Mouse (Mus musculus) embryonic fibroblast, embryonic 13.5 days (primary cell): ENCODE data around the gene Mov10.

ENCODE experiments used
- CTCF ChIP-seq: IDR thresholded peaks from 2 replicates; pipeline ENCODE4 v1.5.1; 2011; ENCODE audit warnings: mild to moderate bottlenecking, control low read depth, low read length, moderate library complexity, borderline replicate concordance; ENCODE audit not compliant: insufficient read depth
- POLR2A ChIP-seq: IDR thresholded peaks from 2 replicates; pipeline ENCODE4 v1.6.1; 2011; ENCODE audit warnings: low read depth, mild to moderate bottlenecking, control low read depth, low read length, moderate library complexity

DNA sequence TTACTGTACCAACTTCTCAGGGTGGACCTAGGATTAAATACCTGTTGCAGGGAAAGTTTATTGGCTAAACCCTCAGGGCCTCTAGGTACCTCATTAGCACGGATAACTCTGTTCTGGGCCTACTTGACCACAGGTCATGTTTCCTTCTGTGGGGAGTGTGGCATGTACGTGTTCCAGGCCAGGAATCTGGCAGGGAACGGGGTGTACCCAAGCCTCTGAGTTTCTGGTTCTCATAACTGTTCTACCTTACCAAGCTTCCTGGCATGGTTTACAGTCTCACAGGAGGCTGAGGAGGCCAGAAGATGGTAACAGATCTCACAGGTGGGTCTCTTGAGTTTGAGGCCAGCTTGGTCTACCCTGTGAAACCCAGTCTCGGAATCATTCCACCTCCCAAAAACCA lies 28.2 kb upstream of the Mov10 start:
- no peak for TF ChIP-seq CTCF
- TF ChIP-seq POLR2A, result no peak
